Mouse (Mus musculus) stomach, postnatal 0 days (tissue): ENCODE data around the gene Cited2.

Experiments
- CTCF ChIP-seq: IDR thresholded peaks from 2 replicates; pipeline ENCODE4 v1.5.1; 2016; ENCODE audit warnings: antibody characterized with exemption, low read depth, mild to moderate bottlenecking, moderate library complexity
- EP300 ChIP-seq: optimal IDR thresholded peaks from 2 replicates; pipeline ENCODE3; 2016; ENCODE audit warnings: antibody characterized with exemption

- TF ChIP-seq CTCF (no peak), EP300 (no peak)
Observed at GRCm38 (mm10) chr10:17726373-17726720, 3.3 kb downstream of the Cited2 start.
